Mouse (Mus musculus) urinary bladder, postnatal 10 days (tissue): ENCODE measurements around the gene Gm20431.
"Not testable (repeated sequence)": the region's sequence is repeated elsewhere in the genome, so short reads cannot be mapped to it uniquely, and the experiment has no call there.

Experiments used
- DNase-seq: peaks from one replicate; pipeline ENCODE4 v3.0.0; 2022; ENCODE audit warnings: low spot score

Gm20431 gene

DNA sequence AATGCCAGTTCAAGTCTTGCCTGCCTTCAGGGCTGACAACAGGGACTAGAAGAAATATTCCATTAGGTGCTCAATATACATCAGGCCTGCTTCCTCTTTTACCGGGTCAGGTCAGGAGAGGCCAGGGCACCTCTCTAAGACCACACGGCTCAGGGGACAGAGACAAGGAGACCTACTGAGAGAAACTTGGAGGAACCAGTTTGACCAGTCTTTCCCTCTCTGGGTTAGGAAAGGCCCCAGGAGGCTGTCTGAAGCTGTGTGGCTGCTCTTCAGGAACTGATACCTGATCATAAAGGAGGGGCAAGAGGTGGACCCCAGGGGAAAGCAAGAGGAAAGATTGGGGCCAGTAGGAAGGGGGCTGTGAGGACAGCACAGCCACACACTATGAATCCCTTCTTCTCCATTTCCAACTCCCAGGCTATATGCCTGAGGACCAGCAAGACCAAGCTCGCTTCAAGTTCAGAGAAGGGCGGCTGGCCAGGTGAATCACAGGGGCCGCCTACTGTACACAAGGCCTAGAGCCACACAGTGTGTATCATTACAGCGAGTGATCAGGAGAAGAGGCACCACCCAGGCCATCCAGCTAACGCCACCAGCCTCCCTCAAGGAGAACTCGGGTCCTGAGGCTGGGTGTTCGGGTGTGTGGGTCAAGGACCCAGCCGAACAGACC lies 2.0 kb downstream of the Gm20431 start:
- DNase-seq = no peak

DNA sequence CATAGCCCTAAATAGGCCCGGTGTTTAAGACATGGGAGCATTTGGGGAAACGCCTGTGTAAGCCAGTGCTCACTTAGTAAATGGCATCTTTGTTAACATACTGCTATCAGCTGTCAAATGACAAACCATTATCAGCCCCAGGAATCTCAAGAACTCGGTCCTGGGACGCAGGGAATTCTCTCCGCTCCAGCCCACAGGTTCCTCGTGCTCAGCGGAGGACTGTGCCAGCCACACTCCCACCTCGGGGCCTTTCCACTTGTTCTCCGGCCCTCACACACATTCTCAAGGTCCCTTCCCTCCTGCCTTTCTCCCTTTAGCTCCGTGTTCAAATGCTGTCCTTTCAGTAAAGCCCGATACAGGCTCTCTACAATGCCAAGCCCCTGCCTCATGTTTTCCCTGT lies 2.6 kb downstream of the Gm20431 start:
- DNase-seq = no peak

DNA sequence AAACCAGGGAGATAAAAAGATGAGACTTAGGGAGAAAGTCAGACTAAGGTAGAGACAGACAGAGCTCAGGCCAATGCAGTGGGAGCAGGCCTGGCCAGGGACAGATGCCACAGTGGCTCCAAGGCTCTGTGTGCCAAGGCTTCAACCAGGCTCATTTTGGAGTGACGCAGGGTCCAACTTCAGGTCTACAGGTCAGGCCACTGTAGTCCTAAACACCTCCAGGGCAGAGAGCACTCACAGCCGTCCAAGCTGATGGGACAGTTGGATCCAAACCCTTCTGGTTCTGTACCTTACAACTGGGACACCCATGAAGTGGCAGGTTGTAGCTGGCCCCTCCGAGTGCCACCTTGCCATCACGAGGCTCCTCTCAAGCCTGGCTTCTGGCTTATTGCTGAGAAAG lies 3.3 kb downstream of the Gm20431 start:
- no peak for DNase-seq

DNA sequence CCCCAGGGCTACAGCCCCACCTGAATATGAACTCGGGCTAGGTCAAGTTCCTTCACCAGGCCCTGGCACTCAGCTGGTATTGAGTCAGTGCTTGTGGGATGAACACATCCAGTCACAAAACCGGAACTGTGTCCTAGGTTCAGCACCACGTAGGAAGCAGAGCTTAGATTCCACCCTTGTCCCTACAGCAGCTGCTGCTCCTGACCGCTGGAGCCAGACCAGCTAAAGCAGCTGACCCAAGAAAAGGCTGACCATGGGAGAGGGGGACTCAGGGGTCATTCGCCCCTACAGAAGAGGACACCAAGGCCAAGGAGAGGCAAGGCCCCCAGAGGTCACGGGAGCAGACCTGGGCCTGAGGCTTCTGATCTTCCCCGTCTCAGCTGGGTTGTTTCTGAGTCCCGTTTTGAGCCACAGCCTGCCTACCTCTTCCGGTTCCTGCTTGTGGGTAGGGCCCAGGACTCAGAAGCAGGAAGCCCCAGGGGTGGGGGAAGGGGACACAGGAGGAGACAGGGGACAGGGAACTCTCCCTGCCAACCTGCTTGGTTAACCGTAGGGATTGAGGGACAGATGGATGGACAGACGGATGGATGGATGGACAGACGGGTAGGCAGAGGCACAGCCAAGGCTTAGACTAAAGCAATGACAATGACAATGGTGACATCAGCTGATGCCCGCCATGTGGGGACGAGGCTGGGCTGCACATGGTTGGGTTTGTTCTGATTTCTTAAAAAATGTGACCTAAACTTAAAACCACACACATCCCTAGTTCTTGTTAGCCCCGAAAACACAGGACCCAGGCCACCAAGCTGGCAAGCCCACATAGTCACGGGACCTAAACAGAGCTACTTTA lies 4.4 kb downstream of the Gm20431 start:
- DNase-seq = no peak

DNA sequence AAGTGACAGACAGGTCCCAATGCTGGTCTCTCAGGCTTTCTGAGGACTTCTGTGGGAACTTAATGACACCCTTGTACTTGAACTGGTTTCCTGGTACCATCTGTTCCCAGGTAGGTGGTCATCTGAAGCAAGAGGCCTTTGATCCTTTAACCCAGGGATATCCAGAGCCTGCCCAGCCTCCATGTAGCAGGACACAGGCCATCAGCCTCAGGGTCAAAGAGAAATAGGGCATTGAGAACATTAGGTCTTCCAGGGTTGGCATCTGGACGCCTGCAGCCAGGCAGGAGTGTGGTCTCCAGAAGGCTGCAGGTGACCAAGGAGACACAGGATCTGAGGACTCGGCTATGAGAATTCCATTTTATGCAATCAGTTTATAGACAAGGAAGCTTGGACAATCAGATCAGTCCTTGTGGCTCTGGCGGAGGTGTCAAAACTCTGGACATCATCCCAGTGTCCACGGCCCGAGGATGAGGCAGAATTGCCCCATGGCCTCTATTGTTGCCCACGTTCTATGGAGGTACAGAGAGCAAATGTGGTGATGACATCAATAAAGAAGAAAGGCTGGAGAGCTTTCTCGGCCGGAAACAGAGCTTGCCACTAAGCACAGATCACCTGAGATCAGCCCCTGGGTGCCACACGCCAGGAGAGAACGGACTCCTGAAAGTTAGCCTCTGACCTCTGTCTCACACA lies 6.2 kb downstream of the Gm20431 start:
- no peak for DNase-seq

DNA sequence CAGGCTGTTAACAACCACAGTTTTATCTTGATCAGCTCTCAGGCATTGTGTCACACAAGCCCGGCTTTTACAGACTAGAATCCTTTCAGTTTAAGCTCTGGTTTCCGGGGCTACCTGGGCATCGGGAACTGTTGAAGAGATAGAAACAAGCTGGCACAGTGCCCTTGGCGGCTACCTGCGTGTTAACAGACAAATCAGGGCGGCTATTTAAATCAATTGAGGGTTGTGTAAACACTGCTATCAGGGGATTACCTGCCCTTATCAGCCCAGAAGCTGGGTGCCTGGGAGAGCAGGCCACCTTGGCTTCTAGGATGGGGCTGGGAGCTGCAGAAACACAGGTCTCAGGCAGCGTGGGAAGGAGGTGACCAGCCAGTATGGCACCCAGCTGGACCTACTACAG lies 8.6 kb downstream of the Gm20431 start:
- no peak for DNase-seq

DNA sequence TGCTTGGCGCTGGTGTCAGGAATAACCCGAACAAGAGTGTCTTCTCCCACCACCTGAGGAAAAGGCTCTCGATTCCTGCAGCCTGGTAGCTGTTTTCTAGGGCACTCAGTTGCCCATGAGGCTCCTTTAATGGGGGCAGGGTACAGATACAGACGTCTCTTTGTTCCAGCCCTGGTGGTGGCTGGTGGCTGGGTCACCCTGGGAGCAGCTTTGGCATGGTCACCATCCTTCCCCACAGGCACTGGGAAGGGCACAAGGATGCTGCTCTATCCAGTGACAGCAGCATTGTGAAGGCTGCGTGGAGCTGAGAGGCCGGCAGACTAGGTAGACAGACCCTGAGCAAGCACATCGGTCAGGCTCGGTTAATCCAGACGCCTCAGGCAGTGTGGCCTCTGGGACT lies 9.7 kb downstream of the Gm20431 start:
- no peak for DNase-seq

DNA sequence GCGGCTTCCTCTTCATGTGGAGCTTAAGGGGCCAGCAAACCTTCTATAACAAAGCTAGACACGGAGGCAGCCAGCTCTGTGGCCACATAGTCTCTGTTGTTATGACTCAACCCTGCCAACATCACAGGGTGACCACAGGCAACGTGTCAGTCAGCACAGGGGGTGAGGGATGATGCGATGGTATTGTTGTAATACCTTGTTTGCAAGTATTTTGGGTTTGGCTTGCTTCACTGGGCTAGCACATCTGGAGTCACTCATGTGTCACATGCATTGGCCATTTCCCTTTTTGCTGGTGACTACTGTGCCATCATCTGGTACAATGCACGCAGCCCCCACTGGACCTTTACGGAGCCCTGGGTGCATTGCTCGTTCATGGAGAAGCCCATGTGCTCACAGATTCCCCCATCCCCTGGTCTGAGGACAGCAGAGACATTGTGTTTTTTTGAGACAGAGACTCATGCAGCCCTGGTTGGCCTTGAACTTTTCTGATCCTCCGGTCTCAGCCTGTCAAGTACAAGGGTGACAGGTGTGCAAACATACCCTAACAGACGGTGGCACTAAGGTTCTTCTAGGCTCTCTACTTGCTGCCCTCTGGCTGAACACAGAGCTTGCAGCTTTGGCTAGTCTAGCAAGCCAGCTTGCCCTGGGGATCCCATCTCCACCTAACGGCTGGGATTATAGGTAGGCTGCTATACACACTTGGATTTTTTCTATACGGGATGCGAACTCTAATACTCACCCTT lies 11.8 kb downstream of the Gm20431 start:
- DNase-seq = no peak

DNA sequence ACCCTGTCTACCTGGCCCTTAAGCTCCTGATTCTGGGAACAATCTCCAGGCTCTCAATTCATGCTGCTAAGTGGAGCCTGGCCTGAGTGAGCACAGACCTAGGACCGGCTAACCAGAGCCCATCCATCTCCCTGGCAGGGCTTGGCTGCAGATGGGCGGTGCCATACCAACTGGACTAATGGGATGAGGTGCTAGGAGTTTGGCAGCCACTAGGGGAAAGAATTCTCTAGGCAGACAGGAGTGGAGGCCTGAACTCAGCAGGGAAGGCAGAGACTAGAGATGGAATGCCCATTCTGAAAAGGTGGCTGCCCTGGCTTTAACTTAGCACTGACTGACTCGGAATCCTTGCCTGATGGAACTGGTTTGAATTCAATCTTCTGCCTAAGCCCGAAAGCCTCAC lies 14.9 kb downstream of the Gm20431 start:
- DNase-seq = no peak

DNA sequence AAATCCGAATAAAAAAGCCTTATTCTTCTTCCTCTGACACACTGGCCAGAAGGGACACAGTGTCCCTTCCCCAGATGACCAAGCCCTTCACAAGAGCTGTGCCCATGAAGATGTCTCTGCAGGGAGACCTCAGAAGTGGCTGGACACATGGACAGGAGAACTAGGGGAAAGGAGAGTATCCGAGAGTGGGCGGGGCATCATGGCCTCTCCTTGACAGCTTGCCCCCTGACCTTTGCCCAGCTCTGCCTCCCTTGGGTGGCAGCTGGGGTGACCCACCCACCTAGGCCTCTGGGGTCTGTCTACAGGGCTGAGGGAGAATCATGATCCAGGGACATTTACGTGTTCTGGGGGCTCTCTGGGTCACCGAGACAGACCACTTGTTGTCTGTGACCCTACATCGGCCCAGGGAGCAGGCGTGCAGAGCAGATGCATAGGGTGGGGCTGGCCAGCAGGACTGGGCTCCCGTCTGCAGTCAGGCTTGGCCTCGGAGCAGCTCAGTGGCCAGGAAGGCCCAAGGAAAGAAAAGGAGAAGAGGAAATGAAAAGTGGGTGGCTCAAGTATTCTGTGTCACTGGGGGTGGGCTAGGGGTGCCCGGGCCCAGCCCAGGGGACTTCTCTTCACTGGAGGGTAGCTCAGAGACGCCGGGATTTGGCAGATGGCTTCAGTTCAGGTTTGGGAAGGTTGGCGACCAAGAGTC lies 17.8 kb downstream of the Gm20431 start:
- not testable (repeated sequence) for DNase-seq

DNA sequence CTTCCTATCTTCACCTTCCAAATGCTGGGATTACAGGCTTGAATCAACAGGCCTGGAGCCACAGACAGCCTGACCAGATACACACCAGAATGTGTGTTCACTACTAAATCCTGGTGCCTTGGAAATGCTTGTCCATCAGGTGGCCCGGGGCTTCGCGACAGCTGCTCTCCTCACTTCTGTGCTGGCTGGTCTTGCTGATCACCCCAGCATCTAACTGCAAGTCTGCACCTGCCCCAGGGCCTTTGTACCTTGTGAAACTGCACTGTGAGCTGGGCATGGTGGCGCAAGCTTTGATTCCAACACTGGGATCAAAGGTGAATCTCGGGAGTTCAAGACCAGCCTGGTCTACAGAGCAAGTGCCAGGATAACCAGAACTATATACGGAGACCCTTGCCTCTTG lies 19.1 kb downstream of the Gm20431 start:
- DNase-seq = no peak

DNA sequence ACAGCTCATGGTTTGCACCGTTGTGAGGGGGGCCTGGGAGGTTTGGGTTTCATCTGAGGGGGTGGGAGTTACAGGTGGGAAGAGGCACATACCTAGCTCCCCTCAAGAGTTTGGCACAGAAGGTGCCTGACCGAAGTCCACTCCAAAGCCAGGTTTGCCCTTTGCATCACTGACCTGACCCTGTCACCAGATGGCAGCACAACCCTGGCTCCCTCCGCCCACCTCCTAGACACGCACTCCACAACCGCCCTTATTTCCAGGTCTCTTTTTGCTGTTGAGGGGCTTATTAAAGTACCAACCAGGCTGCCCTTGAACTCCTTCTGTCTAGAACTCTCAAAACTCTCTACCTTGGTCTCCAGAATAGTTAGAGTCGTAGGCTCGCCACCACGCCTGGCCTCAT lies 20.0 kb downstream of the Gm20431 start:
- no peak for DNase-seq

DNA sequence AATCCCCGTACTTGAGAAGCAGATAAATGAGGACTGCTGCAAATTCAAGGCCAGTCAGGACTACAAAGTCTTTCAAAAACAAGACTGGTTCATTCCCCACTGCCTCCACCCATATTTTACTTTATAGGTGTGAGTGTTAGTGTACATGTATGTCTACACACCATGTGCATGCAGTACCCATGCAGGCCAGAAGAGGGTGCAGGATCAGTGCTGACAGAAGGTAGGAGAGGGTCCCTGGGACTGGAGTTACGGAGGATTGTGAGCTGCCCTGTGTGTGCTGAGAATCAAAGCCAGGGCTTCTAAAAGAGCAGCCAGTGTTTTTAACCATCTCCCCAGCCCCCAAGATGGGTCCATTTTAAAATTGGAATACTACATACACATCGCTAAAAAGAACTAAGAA lies 21.0 kb downstream of the Gm20431 start:
- no peak for DNase-seq

DNA sequence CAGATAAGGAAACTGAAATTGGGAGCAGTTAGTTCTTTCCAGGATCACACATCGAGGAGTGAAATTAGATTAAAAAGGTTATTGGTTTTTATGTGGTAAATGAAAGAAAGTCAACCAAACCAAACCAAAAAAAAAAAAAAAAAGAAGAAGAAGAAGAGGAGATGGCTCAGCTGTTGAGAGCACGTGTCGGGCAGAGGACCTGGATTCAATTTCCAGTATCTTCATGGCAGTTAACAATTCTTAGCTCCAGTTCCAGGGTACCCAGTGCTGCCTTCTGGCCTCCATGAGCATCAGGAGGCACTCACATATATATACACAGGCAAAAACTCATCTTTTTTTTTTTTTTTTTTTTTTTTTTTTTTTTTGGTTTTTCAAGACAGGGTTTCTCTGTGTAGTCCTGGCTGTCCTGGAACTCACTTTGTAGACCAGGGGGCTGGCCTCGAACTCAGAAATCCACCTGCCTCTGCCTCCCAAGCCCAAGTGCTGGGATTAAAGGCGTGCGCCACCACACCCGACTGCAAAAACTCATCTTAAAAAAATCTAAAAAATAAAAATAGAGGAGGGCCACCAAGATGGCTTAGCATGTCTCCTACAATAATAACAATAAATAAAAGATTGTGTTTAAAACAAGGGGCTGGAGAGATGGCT lies 26.3 kb downstream of the Gm20431 start:
- no peak for DNase-seq

DNA sequence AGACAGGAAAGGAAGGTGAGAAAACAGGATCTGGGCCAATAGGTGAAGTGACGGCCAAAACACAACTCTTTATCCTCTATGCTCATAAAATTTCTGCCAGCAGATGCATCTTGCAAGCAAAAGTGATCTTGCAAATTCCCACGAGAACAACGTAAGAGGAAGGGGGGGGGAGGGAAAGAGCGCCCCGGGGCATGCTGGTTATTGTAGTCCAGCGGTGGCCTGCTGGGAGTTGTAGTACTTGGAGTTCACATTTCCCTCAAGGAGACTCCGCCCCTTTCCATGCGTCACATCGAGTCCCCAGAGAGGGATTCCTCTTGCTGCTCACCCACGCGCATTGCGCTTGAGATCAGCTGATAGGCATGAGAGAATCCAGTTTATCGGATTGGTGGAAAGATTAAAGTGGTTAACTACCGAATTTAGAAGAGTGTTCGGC lies 26.9 kb downstream of the Gm20431 start:
- peak; percentile 79 for DNase-seq

DNA sequence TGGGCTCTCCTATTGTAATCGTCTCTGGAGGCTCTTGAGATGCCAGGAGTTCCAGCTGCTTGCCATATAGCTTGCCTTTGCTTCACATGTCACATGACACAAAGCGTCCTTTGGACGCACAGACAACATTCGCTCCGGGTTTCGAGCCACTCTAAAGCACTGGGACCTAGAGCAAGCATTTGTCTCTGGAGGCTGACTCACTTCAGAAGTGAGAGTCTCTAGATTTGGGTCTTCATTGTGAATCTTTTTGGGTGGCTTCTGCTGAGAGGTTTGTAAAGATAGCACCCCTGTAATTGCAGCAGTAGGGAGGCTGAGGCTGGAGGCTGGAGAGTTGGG lies 27.8 kb downstream of the Gm20431 start:
- no peak for DNase-seq

DNA sequence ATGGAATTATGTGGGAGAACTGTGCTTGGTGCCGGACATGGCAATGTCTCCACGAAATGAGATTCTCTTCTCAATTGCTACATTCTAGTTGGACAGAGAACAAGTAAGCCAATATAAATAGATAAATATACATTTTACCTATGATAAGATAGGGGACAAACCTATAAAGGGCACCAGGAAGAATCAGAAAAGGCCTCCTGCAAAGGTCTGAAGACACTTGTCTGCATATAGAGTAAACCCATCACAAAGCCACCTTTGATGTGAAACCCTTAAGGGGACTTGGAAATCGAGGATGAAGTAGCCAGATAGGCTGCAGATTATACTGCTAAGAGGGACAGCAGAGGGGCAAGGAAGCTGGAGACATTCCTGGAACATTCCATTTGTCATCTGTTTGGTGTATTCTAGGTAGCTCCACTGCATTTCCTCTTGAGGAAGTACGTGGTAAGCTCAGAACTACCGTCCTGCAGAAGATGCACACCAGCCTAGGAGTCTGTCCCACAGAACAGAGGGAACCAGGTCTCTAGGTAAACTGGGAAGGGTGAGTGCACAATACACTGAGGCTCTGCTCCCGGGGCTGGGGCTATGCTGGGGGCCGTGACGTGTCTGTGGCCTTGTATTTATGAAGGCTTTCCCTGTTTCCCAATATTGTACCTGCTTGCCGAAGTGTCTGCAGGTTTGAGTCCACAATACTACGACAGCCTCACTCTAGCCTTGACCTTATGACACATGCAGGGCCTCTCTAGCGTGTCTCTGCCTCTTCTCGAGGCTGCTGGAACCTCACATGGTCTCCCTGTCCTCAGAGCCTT lies 28.4 kb downstream of the Gm20431 start:
- DNase-seq = no peak

DNA sequence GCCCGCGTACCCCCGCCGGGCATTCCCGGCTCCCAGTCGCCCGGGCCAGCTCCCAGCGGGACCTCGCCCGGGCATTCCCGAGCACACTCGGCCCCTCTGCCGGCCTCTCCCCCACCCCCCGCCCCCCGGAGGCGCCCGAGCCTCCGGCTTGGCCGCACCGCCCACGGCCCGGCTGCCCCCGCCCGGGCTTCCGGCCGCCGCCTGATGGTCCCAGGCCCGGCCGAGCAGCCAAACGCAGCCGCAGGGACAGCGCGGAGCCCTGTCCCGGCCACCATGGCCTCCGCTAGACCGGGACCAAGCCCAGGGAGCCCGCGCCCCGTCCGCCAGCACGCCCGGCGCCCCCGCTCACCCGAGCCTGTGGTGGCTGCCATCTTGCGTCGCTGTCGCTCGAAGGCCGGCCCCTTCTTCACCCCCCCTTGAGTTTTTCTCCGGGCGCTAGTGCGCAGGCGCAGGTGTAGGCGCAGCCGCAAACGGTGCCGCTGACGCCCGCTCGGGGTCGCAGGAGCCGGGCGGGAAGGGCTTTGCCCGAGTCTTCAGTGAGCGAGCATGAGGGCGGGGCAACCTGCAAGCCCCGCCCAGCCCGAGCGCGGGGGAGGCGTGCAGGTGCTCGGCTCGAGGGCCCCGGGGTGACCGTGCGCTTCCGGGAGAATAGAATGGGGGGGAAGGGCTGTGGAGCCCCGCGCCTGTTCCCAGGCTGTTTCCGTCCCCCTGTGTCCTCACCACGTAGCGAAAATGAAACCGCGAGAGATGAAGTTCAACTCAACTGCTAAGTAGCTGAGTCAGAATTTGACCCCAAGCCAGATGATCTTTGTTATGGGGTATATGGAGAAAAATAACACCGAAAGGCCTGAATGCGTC lies 29.5 kb downstream of the Gm20431 start, which contains the start of gene Ube2v1:
Gene Ube2v1, minus strand, starts transcription at position 505 of the 858 bp plus-strand sequence.
- DNase-seq = peak; percentile 89

DNA sequence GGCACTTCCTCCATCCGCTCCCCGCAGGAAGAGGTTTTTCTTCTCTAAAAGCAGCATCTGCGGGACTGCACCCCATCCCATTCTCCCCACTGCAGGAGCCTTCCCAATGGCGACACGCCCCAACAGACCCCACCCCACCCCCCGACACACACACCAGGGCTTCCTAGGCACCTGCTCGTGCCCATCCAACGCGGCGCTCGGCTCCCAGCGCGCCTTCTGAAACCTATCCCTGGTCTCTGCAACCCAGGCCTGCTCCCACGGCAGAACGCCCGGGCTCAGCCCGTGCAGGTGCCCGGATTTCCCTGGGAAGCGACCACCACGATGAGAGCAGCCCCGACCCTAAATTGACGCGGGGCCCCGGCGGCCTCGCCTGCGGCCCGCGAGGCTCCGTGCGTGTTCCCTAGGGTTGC lies 30.1 kb downstream of the Gm20431 start:
- DNase-seq = no peak
